In genomic region chr2:52804106-52804825, GRCm38 (mm10) we compare ENCODE assay signal across 8 mouse cellular contexts. TPM values are rescaled to one million over a fixed set of nuclear protein-coding genes. Genes with fewer than 3 reads are reported as not detected.
DNase-seq lines count a peak whose midpoint lies in the region; ATAC-seq and TF ChIP-seq lines count a peak whose summit lies in the region.

No protein-coding gene starts in this region.

- no peaks in the 10 kb centered on the region for H3K36me3 ChIP-seq in midbrain, embryonic 12.5 days
- H3K36me3 ChIP-seq in midbrain, embryonic 10.5 days = no peaks in the 10 kb centered on the region

- no peaks in the 10 kb centered on the region for H3K27me3 ChIP-seq in midbrain, embryonic 12.5 days
- no peaks in the 10 kb centered on the region for H3K27me3 ChIP-seq in midbrain, embryonic 10.5 days (ENCODE audit: low read depth, poor library complexity, severe bottlenecking)

- no peak overlapping the region for H3K4me3 ChIP-seq in midbrain, embryonic 12.5 days
- no peak overlapping the region for H3K4me3 ChIP-seq in midbrain, embryonic 10.5 days

- no peaks in the 10 kb centered on the region for H3K9me3 ChIP-seq in midbrain, embryonic 12.5 days
- H3K9me3 ChIP-seq in midbrain, embryonic 10.5 days (replicated peaks) = no peaks in the 10 kb centered on the region

- ATAC-seq in midbrain, embryonic 12.5 days (ENCODE audit: low FRiP score, low read depth) = peak; percentile 41; the same call in 1 of the 2 replicates
- no peak for ATAC-seq in monocyte, adult 5-6 weeks (replicated peaks; ENCODE audit: insufficient number of reproducible peaks, low FRiP score, low TSS enrichment, poor library complexity, severe bottlenecking)

- 70% methylated on average over 17 of the region's 17 CpGs for WGBS in midbrain, embryonic 12.5 days
- WGBS in midbrain, embryonic 10.5 days = 79% methylated on average over 17 of the region's 17 CpGs

- TF ChIP-seq CTCF in brain, embryonic 14.5 days (IDR thresholded peaks at IDR 0.05; ENCODE audit: borderline replicate concordance, extremely low read depth, insufficient read depth, insufficient read length) = no peak

- H3K27ac ChIP-seq in midbrain, embryonic 12.5 days (replicated peaks) = no peak overlapping the region
- no peak overlapping the region for H3K27ac ChIP-seq in midbrain, embryonic 10.5 days (replicated peaks)

- DNase-seq in midbrain, embryonic 10.5 days (ENCODE audit: low spot score) = no peak
- peak; percentile 68 for DNase-seq in brain, embryonic 14.5 days (ENCODE audit: low read depth)
- DNase-seq in gastrocnemius, postnatal 25 days = peak; percentile 23
- peak; percentile 9 to 60 for DNase-seq in layer of hippocampus, adult 18-20 months (ENCODE audit: low spot score in 2 of 2)
- DNase-seq in lung, postnatal 14 days = peak; percentile 31
- DNase-seq in urinary bladder, adult 2 months (ENCODE audit: low spot score) = no peak

- no peak overlapping the region for H3K4me2 ChIP-seq in midbrain, embryonic 12.5 days (replicated peaks)

- no peak for TF ChIP-seq POLR2A in brain, embryonic 14.5 days (IDR thresholded peaks at IDR 0.05; ENCODE audit: borderline replicate concordance, extremely low read depth, insufficient read depth, insufficient read length, poor library complexity, severe bottlenecking)

- no peaks in the 10 kb centered on the region for H3K4me1 ChIP-seq in midbrain, embryonic 12.5 days
- peaks cover 4% of the 10 kb centered on the region; the same call in 1 of the 2 replicates for H3K4me1 ChIP-seq in midbrain, embryonic 10.5 days

- H3K9ac ChIP-seq in midbrain, embryonic 12.5 days (replicated peaks) = no peak overlapping the region

RNA-seq across cellular contexts. Expression of gene Fmnl2, which starts 53.4 kb away (rescaled TPM):
- polyA plus RNA-seq in midbrain, embryonic 12.5 days (2016; fragmentation: Nextera tagmentation; extraction: Ambion mirVana) = 11.7 and 13.1 TPM in 2 replicates
- 6.6 and 6.7 TPM in 2 replicates for polyA plus RNA-seq in midbrain, embryonic 10.5 days (2016; fragmentation: Nextera tagmentation; extraction: Ambion mirVana)
- 45.8 and 47.7 TPM in 2 replicates for polyA plus RNA-seq in brain, embryonic 14.5 days (2012; rRNA removed)
- total RNA-seq in gastrocnemius, postnatal 25 days (2021) = 1 to 10 TPM; 6.2 to 6.8 TPM
- 10 to 100 TPM; 43.0 to 46.9 TPM for total RNA-seq in layer of hippocampus, adult 18-20 months (2021)
- polyA plus RNA-seq in urinary bladder, adult 2 months (2012; rRNA removed) = 17.9 and 21.4 TPM in 2 replicates
- total RNA-seq in monocyte, adult 5-6 weeks (2017) = 0.75 to 1.8 TPM (median 1.4 TPM) in 3 replicates

Comparison
In these comparisons a context has a peak if more than half of its experiments do, and no peak if none do; other contexts are left out.
1. DNase-seq: peak in brain, embryonic 14.5 days (single experiment), gastrocnemius, postnatal 25 days (single experiment), layer of hippocampus, adult 18-20 months (2 of 2) and lung, postnatal 14 days (single experiment); none in midbrain, embryonic 10.5 days (single experiment) and urinary bladder, adult 2 months (single experiment).